Mouse (Mus musculus) heart, embryonic 14.5 days (tissue): ENCODE data around the gene Swap70. TPM values are rescaled to one million over a fixed set of nuclear protein-coding genes. Genes with fewer than 3 reads are reported as not detected.

Source experiments
- ATAC-seq: fragments of 200-750 bp; cut with Nextera tagmentation; 2 replicates; pipeline ENCODE4 v1.8.0; 2017; ENCODE audit warnings: low read depth, moderate TSS enrichment; ENCODE audit not compliant: insufficient number of reproducible peaks, insufficient read depth, low FRiP score
- H3K27ac ChIP-seq, 2 experiments: fragments of 200-500 bp in 1 of 2; fragments of 300-500 bp in 1 of 2; sonication (generic) in 1 of 2; replicated peaks in 1 of 2; 2 replicates each; pipeline ENCODE4 v1.5.1; 2012 to 2014; ENCODE audit warnings: low read depth in 2 of 2, low read length in 2 of 2, control low read depth in 1 of 2, mild to moderate bottlenecking in 1 of 2, mixed read lengths in 1 of 2; ENCODE audit not compliant: control insufficient read depth in 1 of 2, insufficient read depth in 1 of 2
- H3K27me3 ChIP-seq: fragments of 300-500 bp; sonication (generic); 2 replicates; pipeline ENCODE4 v1.6.1; 2014; ENCODE audit warnings: mild to moderate bottlenecking, low read length, control low read depth; ENCODE audit not compliant: control insufficient read depth, insufficient read depth
- H3K36me3 ChIP-seq: fragments of 300-500 bp; sonication (generic); 2 replicates; pipeline ENCODE4 v1.6.1; 2014; ENCODE audit warnings: mild to moderate bottlenecking, control low read depth, low read length, mixed read lengths; ENCODE audit not compliant: control insufficient read depth, insufficient read depth
- H3K4me1 ChIP-seq, 2 experiments: fragments of 200-500 bp in 1 of 2; fragments of 300-500 bp in 1 of 2; sonication (generic) in 1 of 2; 2 replicates each; pipeline ENCODE4 v1.6.1; 2012 to 2014; ENCODE audit warnings: low read length in 2 of 2, control low read depth in 1 of 2, mixed read lengths in 1 of 2; ENCODE audit not compliant: control insufficient read depth in 2 of 2, insufficient read depth in 2 of 2
- H3K4me2 ChIP-seq: fragments of 300-500 bp; sonication (generic); 2 replicates; pipeline ENCODE4 v1.6.1; 2014; ENCODE audit warnings: mild to moderate bottlenecking, low read length
- H3K4me3 ChIP-seq, 2 experiments: fragments of 200-500 bp in 1 of 2; fragments of 300-500 bp in 1 of 2; sonication (generic) in 1 of 2; 2 replicates each; pipeline ENCODE4 v1.5.1; 2012 to 2014; ENCODE audit warnings: low read length in 2 of 2, mild to moderate bottlenecking in 2 of 2, control low read depth in 1 of 2, low read depth in 1 of 2, moderate library complexity in 1 of 2; ENCODE audit not compliant: control insufficient read depth in 1 of 2, insufficient read depth in 1 of 2
- H3K9ac ChIP-seq: fragments of 300-500 bp; sonication (generic); 2 replicates; pipeline ENCODE4 v1.6.1; 2014; ENCODE audit warnings: mild to moderate bottlenecking, low read length
- H3K9me3 ChIP-seq: fragments of 300-500 bp; sonication (generic); 2 replicates; pipeline ENCODE4 v1.6.1; 2016; ENCODE audit warnings: low read length, control low read depth; ENCODE audit not compliant: control insufficient read depth
- WGBS: fragments of 180-500 bp; shearing (Covaris S2); extraction: QIAGEN DNeasy Blood & Tissue Kit; methylation state at CpG from one replicate; pipeline ENCODE4 v1.1.7; 2014; 5-methylcytosine and 5-hydroxymethylcytosine counted together
- polyA plus RNA-seq: library from polyadenylated mRNA; unstranded; fragments of >200 nt; fragmentation: Nextera tagmentation; extraction: Ambion mirVana; gene quantifications from 2 replicates; pipeline ENCODE4 v1.2.1, GENCODE M21; 2014

Swap70 gene
- polyA plus RNA-seq, 1 experiment from 2014 or later: 19.0 TPM

DNA sequence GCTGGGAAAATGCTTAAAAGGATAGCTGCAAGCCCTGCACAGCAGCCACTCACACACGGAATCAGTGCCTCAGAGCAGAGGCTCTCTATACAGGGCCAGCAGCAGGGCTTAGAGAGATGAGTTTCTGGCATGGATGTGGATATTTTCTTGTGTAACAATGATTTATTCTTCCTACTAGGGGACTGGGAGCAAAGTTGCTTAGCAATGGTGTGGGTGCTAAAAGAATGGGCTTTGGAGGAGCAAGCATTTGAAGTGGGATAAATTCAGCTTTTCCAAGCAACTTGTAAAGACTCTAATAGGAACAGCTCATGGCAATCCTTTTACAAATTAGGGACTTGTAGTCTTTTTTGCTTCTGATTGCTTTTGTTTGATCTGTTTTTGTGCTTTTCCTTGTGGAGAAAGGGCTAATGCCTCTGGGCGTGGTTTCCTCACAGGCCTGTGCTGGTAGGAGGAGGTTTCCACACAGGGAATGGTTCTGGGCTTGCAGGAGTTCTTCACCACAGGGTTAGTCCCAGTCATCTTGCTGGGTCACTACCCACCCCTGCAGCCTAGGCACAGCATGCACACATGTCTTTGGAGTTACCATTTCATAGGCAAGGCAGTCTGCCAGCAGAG, 16.4 kb downstream of the Swap70 start:
- H3K9me3 ChIP-seq: no peaks in the 10 kb centered on the region
- no peak for ATAC-seq
- no peak overlapping the region for H3K9ac ChIP-seq
- peaks cover 3 to 16% of the 10 kb centered on the region in 2 experiments for H3K4me1 ChIP-seq
- H3K36me3 ChIP-seq: no peaks in the 10 kb centered on the region
- H3K4me2 ChIP-seq: 0 out of 2 replicates have a peak overlapping the region, but pooled peaks have one; percentile 1
- peak overlapping the region; percentile 50 to 59 for H3K27ac ChIP-seq
- no peaks in the 10 kb centered on the region for H3K27me3 ChIP-seq
- 46% methylated on average over 2 of the region's 2 CpGs for WGBS
- H3K4me3 ChIP-seq: no peak overlapping the region

DNA sequence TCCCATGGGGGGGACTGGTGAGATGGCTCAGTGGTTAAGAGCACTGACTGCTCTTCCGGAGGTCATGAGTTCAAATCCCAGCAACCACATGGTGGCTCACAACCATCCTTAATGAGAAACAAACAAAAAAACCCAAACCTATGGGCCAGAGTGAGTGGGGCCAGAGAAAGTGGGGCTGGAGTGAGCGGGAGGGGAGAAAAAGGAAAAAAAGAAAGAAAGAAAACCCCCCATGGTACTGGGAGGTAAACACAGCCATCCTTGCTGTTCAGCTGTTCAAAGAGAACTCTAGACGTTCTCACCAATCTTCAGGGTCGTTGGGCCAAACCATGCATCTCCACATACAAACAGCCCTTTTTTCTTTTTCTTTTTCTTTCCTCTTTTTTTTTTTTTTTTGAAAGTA, 18.1 kb downstream of the Swap70 start:
- H3K4me2 ChIP-seq: no peak overlapping the region
- WGBS: 87% methylated on average over 4 of the region's 4 CpGs
- peaks cover 8% of the 10 kb centered on the region; the same call in 1 of the 2 replicates for H3K36me3 ChIP-seq
- no peaks in the 10 kb centered on the region for H3K9me3 ChIP-seq
- no peak overlapping the region for H3K9ac ChIP-seq
- H3K4me3 ChIP-seq: no peak overlapping the region
- peaks cover 8 to 28% of the 10 kb centered on the region in 2 experiments for H3K4me1 ChIP-seq
- no peak overlapping the region for H3K27ac ChIP-seq
- no peaks in the 10 kb centered on the region for H3K27me3 ChIP-seq
- ATAC-seq: no peak

DNA sequence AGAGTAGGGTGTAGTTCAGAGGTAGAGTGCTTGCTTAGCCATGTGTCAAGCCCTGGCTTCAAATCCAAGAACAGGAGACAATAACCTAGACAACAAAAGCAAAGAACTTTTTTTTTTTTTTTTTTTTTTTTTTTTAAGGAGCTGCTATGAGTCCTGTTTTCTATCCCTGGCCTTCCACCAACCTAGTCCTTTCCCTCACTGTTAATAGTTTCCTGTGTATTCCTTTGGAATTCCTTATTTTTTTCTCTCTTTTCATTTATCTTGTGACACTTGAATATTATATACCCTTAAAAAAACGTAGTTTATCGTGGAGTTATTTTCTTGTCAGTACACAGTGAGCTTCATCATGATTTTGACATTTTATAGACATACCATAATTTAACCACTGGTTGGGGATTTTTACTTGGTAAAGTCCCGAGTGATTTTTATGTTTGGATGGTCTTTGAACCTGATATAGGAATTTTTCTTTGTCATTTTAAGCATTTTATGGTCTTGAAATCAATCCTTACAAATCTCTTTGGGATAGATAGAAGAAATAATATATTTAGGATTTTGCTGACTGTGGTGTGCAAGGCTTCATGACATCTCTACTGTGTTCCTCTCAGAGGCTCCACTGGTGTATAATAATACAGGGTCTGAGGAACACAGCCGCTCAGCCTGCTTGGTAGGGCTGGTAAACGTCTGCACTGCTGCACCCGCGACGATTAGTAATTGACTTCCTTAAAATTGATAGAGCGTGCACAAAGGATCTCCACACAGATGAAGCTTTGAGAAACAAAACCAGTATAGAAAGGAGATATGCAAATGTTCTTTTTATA, 20.2 kb downstream of the Swap70 start:
- no peaks in the 10 kb centered on the region for H3K27me3 ChIP-seq
- no peak overlapping the region for H3K4me3 ChIP-seq
- H3K9me3 ChIP-seq: no peaks in the 10 kb centered on the region
- no peak for ATAC-seq
- H3K36me3 ChIP-seq: peaks cover 8% of the 10 kb centered on the region; the same call in 1 of the 2 replicates
- no peak overlapping the region for H3K9ac ChIP-seq
- H3K4me2 ChIP-seq: no peak overlapping the region
- peaks cover 13 to 39% of the 10 kb centered on the region in 2 experiments for H3K4me1 ChIP-seq
- no peak overlapping the region for H3K27ac ChIP-seq
- 76% methylated on average over 9 of the region's 9 CpGs for WGBS

DNA sequence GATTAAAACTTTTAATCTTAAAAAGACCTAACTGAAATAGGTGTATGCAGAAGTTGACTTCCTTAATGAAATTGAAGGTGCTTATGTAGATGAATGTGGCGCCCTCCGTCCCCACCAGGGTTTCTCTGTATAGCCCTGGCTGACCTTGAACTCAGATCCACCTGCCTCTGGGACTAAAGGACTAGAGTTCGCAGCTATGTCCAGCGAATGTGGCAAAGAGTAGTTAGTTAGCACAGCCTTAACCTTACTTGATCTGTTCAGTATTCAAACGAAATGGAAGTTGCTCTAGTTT, 20.7 kb downstream of the Swap70 start:
- H3K27me3 ChIP-seq: no peaks in the 10 kb centered on the region
- no peak overlapping the region for H3K4me2 ChIP-seq
- no peak overlapping the region for H3K9ac ChIP-seq
- H3K4me3 ChIP-seq: no peak overlapping the region
- H3K9me3 ChIP-seq: no peaks in the 10 kb centered on the region
- H3K36me3 ChIP-seq: peaks cover 8% of the 10 kb centered on the region; the same call in 1 of the 2 replicates
- H3K4me1 ChIP-seq: peaks cover 13 to 34% of the 10 kb centered on the region in 2 experiments
- 89% methylated on average over 5 of the region's 5 CpGs for WGBS
- H3K27ac ChIP-seq: no peak overlapping the region
- ATAC-seq: no peak

DNA sequence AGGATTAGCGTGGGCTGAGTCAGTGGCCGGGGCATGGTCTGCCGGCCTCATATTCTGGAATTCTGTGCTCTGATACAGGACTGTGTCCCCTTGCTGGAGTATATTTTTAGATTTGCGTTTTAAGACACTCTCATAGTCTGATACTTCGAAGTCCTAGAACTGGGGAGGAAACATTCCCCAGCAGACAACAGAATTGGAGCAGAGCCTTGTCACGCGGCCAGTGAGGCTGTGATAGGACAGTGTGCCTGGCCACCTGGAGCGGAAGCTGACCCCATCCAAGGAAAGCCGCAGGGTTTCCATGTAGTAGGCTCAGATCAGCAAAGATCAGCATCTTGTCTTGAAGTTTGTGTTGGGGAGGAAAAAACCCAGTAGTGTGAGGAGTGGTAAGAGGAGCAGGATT, 23.6 kb downstream of the Swap70 start:
- ATAC-seq: 0 out of 2 replicates have a peak, but pooled peaks have one; percentile 77
- no peak overlapping the region for H3K4me3 ChIP-seq
- no peaks in the 10 kb centered on the region for H3K27me3 ChIP-seq
- no peak overlapping the region; the same call in 1 of the 2 replicates for H3K9ac ChIP-seq
- 33% methylated on average over 9 of the region's 9 CpGs for WGBS
- peak overlapping the region; percentile 35 for H3K4me2 ChIP-seq
- H3K9me3 ChIP-seq: no peaks in the 10 kb centered on the region
- peaks cover 8% of the 10 kb centered on the region; the same call in 1 of the 2 replicates for H3K36me3 ChIP-seq
- peaks cover 13 to 24% of the 10 kb centered on the region in 2 experiments for H3K4me1 ChIP-seq
- H3K27ac ChIP-seq: peak overlapping the region; percentile 68 to 78

DNA sequence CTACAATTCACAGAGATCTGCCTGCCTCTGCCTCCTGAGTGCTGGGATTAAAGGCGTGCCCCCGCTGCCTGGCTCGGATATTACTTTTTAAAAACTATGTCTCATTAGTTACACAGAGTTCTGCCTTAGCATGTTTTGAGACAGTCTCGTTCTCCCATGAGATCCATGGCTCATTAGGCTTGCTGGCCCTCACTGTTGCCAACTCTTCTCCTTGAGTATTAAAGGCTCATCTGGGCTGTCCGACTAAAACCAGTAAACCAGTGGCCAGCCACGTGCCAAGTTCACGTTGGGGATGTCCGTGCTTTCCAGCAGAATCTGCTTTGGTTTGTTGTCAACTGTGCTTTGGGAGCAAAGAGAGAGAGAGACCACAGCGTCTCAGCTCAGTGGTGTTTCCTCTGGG, 25.0 kb downstream of the Swap70 start:
- H3K4me2 ChIP-seq: no peak overlapping the region
- H3K4me3 ChIP-seq: no peak overlapping the region
- 88% methylated on average over 9 of the region's 9 CpGs for WGBS
- no peak for ATAC-seq
- H3K27ac ChIP-seq: no peak overlapping the region
- H3K9me3 ChIP-seq: no peaks in the 10 kb centered on the region
- H3K27me3 ChIP-seq: no peaks in the 10 kb centered on the region
- H3K4me1 ChIP-seq: peaks cover 13 to 24% of the 10 kb centered on the region in 2 experiments
- peaks cover 8% of the 10 kb centered on the region; the same call in 1 of the 2 replicates for H3K36me3 ChIP-seq
- no peak overlapping the region for H3K9ac ChIP-seq

DNA sequence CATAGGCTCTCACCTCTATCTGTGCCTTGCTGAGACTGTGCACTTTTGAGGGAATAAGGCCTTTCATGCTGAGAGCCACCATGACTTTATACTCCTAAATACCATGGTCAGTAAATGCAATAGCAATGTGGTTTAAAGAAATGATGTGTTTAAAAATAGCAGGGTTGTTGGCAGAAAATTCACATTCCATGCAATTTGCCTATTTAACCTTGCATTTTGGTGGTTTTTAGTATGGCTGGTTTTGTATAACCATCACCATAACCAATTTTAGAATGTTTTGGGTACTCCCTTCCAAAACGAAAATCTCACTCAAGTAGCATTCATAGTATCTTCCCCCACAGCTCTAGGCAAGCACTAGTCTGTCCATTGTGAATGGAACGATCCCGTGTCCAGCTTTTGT, 26.3 kb downstream of the Swap70 start:
- WGBS: 96% methylated on average over 3 of the region's 3 CpGs

More for the DNA sequence above, 26.3 kb downstream of the Swap70 start:
- H3K4me1 ChIP-seq: peaks cover 13 to 24% of the 10 kb centered on the region in 2 experiments
- no peaks in the 10 kb centered on the region for H3K27me3 ChIP-seq
- H3K4me3 ChIP-seq: no peak overlapping the region
- no peak overlapping the region for H3K4me2 ChIP-seq
- ATAC-seq: no peak
- H3K9ac ChIP-seq: no peak overlapping the region
- peaks cover 11% of the 10 kb centered on the region; the same call in 1 of the 2 replicates for H3K36me3 ChIP-seq
- H3K9me3 ChIP-seq: no peaks in the 10 kb centered on the region
- no peak overlapping the region for H3K27ac ChIP-seq
